Mouse (Mus musculus) adipocyte (in vitro differentiated cells): ENCODE data around the gene Cd52.

Experiments
- DNase-seq: peaks from one replicate; pipeline ENCODE4 v3.0.0-alpha.2; 2016; ENCODE audit warnings: low spot score

The Cd52 gene

DNA sequence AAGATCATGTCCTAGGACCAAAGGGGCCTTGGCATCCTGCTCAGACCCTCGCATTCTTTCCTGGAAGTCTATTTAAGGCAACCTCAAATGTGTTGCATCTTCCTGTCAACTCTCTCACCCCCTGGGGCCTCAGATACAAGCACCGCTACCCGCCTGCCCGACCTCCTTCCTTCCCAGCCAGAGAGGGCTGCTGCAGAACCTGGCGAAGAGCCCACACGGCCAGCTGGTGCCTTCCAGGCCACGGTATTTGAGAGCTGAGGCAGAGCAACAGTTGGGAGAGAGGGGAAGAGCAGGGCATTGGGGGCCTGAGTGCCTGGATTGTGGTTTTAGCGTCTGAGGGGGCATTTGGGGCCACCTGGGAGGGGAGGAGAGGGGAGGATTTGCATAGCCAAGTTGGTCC lies 42.3 kb downstream of the Cd52 start:
- DNase-seq: no peak

GRCm38 (mm10) chr4:134051912-134052311 lies 43.0 kb downstream of the Cd52 start:
- no peak for DNase-seq

DNA sequence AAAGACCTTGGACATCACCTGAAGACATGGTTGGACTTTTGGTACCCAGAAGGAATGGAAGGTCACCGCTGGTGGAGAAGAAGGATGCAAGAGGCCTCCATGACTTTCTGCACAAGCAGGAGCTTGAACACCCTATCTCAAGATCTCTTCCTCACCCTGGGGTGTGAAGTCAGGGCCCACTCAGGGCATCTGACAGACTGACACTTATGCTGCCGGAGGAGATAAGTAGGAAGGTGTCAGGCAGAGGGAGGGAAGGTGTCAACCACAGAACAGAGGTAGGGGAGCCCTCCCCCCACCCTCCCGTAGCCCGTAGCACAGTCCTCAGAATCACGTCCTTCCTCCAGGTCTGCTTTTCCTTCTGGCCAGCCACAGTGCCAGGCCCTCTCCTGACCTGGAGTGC lies 47.2 kb downstream of the Cd52 start:
- no peak for DNase-seq

- DNase-seq: no peak
These were observed 51.8 kb downstream of the Cd52 start for GRCm38 (mm10) chr4:134043041-134043440.

- DNase-seq: no peak
These were observed 53.4 kb downstream of the Cd52 start for GRCm38 (mm10) chr4:134041317-134042123.

DNA sequence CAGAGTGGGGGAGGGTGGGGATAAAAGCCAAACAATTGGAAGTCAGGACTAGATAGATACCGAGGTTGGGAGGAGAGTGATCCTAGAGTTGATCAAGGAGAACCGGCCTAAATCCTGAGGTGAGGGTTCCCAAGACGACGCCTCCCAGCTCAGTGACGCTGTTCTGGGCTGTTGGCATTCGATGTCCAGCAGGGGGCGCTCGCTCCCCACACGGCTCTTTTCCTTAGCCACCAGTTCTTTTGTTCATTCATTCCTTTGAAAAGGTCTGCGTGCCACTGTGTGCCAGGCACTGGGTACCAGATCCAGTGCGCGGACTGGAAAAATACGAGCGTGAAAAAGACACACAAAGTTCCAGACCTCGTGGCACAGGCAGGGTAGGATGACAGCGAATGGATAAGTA lies 58.9 kb downstream of the Cd52 start:
- DNase-seq: peak; percentile 72
